Mouse (Mus musculus): ENCODE data around the gene Slc6a9. TPM values are rescaled to one million over a fixed set of nuclear protein-coding genes. Genes with fewer than 3 reads are reported as not detected.

Slc6a9 gene
- total and polyA plus RNA-seq, 2 experiments from 2014 or later = 79.7 to 132 TPM

DNA sequence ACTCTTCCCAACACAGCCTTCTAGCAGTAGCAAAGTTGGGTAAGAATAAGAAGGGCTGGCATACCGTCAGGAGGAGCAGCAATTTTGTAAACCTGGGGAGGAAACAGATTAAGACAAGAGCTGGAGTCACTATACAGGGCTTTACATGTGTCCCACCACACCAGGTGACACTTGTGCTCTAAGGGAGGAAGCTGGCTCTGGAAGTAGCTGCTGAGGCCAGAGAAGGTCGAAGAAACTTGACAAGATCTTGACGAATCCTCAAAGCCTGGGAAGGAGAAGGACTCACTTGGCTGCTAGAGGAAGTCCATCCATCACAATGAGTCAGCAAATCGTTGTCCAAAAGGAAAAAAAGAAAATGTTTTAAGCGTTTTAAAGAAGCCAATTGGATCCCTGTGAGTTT lies 82.1 kb downstream of the Slc6a9 start:
- Histone ChIP-seq H3K4me3 (ENCODE audit: low read length) (no peak overlapping the region), H3K9ac (replicated peaks; ENCODE audit: low read length) (no peak overlapping the region), H3K36me3 (ENCODE audit: insufficient read depth, low read length) (no peaks in the 10 kb centered on the region), H3K9me3 (ENCODE audit: low read length) (no peaks in the 10 kb centered on the region), H3K4me1 (ENCODE audit: insufficient read depth, low read length) (peaks cover 29% of the 10 kb centered on the region), H3K4me2 (ENCODE audit: low read depth, low read length) (no peak overlapping the region), H3K27me3 (ENCODE audit: insufficient read depth, low read length) (no peaks in the 10 kb centered on the region), H3K27ac (no peak overlapping the region)
- DNase-seq (ENCODE audit: low spot score) (no peak), ATAC-seq (no peak)
- 83% methylated on average over 5 of the region's 5 CpGs for WGBS
- no peak for TF ChIP-seq CTCF (IDR thresholded peaks at IDR 0.05; ENCODE audit: low read depth)

DNA sequence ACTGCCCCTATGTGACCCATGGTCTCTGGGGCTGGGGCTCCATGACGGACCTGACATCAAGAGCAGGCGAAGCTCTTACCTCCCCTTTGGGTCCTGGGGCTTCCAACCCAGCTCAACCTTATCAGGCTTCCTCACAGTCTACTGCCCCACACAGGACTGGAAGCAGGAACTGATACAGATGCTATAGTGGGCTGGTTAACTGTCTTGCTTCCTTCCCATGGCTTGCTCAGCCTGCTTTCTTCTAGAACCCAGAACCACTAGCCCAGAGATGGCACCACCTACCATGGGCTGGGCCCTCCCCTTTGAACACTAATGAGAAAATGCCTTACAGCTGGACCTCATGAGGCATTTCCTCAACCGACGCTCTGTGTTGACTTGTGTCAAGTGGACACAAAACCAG lies 83.1 kb downstream of the Slc6a9 start:
- DNase-seq (ENCODE audit: low spot score) (no peak), ATAC-seq (no peak)
- Histone ChIP-seq H3K9me3 (ENCODE audit: low read length) (no peaks in the 10 kb centered on the region), H3K4me2 (ENCODE audit: low read depth, low read length) (no peak overlapping the region), H3K4me3 (ENCODE audit: low read length) (no peak overlapping the region), H3K4me1 (ENCODE audit: insufficient read depth, low read length) (peaks cover 21% of the 10 kb centered on the region), H3K36me3 (ENCODE audit: insufficient read depth, low read length) (no peaks in the 10 kb centered on the region), H3K27ac (no peak overlapping the region), H3K27me3 (ENCODE audit: insufficient read depth, low read length) (no peaks in the 10 kb centered on the region), H3K9ac (replicated peaks; ENCODE audit: low read length) (no peak overlapping the region)
- TF ChIP-seq CTCF (IDR thresholded peaks at IDR 0.05; ENCODE audit: low read depth) = no peak
- 97% methylated on average over 4 of the region's 4 CpGs for WGBS

- ATAC-seq = no peak
- TF ChIP-seq CTCF (IDR thresholded peaks at IDR 0.05; ENCODE audit: low read depth) = no peak
- Histone ChIP-seq H3K4me3 (ENCODE audit: low read length) (no peak overlapping the region), H3K27ac (no peak overlapping the region), H3K4me2 (ENCODE audit: low read depth, low read length) (no peak overlapping the region), H3K36me3 (ENCODE audit: insufficient read depth, low read length) (no peaks in the 10 kb centered on the region), H3K9ac (replicated peaks; ENCODE audit: low read length) (no peak overlapping the region), H3K27me3 (ENCODE audit: insufficient read depth, low read length) (no peaks in the 10 kb centered on the region), H3K9me3 (ENCODE audit: low read length) (no peaks in the 10 kb centered on the region), H3K4me1 (ENCODE audit: insufficient read depth, low read length) (peaks cover 17% of the 10 kb centered on the region)
- WGBS = 93% methylated on average over 4 of the region's 4 CpGs
- no peak for DNase-seq (ENCODE audit: low spot score)
Observed at GRCm38 (mm10) chr4:117917847-117918246, 83.5 kb downstream of the Slc6a9 start.

GRCm38 (mm10) chr4:117918261-117918660 lies 84.0 kb downstream of the Slc6a9 start:
- H3K9ac ChIP-seq (replicated peaks; ENCODE audit: low read length) = no peak overlapping the region
- no peak overlapping the region for H3K4me3 ChIP-seq (ENCODE audit: low read length)
- no peak overlapping the region for H3K27ac ChIP-seq
- no peaks in the 10 kb centered on the region for H3K27me3 ChIP-seq (ENCODE audit: insufficient read depth, low read length)
- no peak for TF ChIP-seq CTCF (IDR thresholded peaks at IDR 0.05; ENCODE audit: low read depth)
- peaks cover 12% of the 10 kb centered on the region for H3K4me1 ChIP-seq (ENCODE audit: insufficient read depth, low read length)
- H3K4me2 ChIP-seq (ENCODE audit: low read depth, low read length) = no peak overlapping the region
- ATAC-seq = no peak
- H3K9me3 ChIP-seq (ENCODE audit: low read length) = no peaks in the 10 kb centered on the region
- no peaks in the 10 kb centered on the region for H3K36me3 ChIP-seq (ENCODE audit: insufficient read depth, low read length)
- WGBS = 38% methylated on average over 3 of the region's 3 CpGs
- DNase-seq (ENCODE audit: low spot score) = no peak

- ATAC-seq = no peak
- Histone ChIP-seq H3K36me3 (ENCODE audit: insufficient read depth, low read length) (no peaks in the 10 kb centered on the region), H3K27me3 (ENCODE audit: insufficient read depth, low read length) (no peaks in the 10 kb centered on the region)
Observed at GRCm38 (mm10) chr4:117918762-117919161, 84.5 kb downstream of the Slc6a9 start.

DNA sequence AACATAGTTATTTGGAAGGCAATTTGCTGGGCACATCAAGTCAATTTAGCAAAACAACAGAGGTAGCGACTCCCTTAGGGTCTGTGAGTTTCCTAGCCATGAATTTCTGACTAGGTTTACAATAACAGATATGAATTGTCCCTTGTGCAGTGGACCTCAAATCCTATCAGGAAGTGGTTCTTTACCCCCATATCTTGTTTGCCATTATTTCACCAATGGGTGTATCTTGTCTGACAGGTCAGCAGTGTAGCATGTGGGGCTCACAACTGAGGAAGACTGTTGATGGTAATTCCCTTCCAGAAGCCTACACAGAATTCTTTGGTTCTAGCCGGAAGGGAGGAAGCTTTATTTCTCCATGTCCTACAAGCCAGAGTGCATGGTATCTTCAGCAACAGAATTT lies 87.1 kb downstream of the Slc6a9 start:
- no peak overlapping the region for H3K27ac ChIP-seq
- 86% methylated on average over 2 of the region's 2 CpGs for WGBS
- 0 out of 2 replicates have a peak, but pooled peaks cover 1% of the 10 kb centered on the region for H3K4me1 ChIP-seq (ENCODE audit: insufficient read depth, low read length)
- H3K4me2 ChIP-seq (ENCODE audit: low read depth, low read length) = no peak overlapping the region
- no peaks in the 10 kb centered on the region for H3K9me3 ChIP-seq (ENCODE audit: low read length)
- H3K9ac ChIP-seq (replicated peaks; ENCODE audit: low read length) = no peak overlapping the region
- H3K27me3 ChIP-seq (ENCODE audit: insufficient read depth, low read length) = no peaks in the 10 kb centered on the region
- no peak for DNase-seq (ENCODE audit: low spot score)
- no peaks in the 10 kb centered on the region for H3K36me3 ChIP-seq (ENCODE audit: insufficient read depth, low read length)
- H3K4me3 ChIP-seq (ENCODE audit: low read length) = no peak overlapping the region
- ATAC-seq = no peak
- TF ChIP-seq CTCF (IDR thresholded peaks at IDR 0.05; ENCODE audit: low read depth) = no peak

More at GRCm38 (mm10) chr4:117918762-117919161, 84.5 kb downstream of the Slc6a9 start:
- Histone ChIP-seq H3K4me2 (ENCODE audit: low read depth, low read length) (no peak overlapping the region), H3K4me1 (ENCODE audit: insufficient read depth, low read length) (peaks cover 7% of the 10 kb centered on the region; the same call in 1 of the 2 replicates), H3K9me3 (ENCODE audit: low read length) (no peaks in the 10 kb centered on the region), H3K9ac (replicated peaks; ENCODE audit: low read length) (no peak overlapping the region), H3K4me3 (ENCODE audit: low read length) (no peak overlapping the region), H3K27ac (no peak overlapping the region)
- 77% methylated on average over 5 of the region's 5 CpGs for WGBS
- DNase-seq (ENCODE audit: low spot score) = no peak
- no peak for TF ChIP-seq CTCF (IDR thresholded peaks at IDR 0.05; ENCODE audit: low read depth)

- DNase-seq (ENCODE audit: low spot score) = no peak
- H3K4me2 ChIP-seq (ENCODE audit: low read depth, low read length) = no peak overlapping the region
- 25% methylated on average over 2 of the region's 2 CpGs for WGBS
Observed at GRCm38 (mm10) chr4:117923450-117923849, 89.1 kb downstream of the Slc6a9 start.

More at GRCm38 (mm10) chr4:117923450-117923849, 89.1 kb downstream of the Slc6a9 start:
- ATAC-seq = no peak
- no peak for TF ChIP-seq CTCF (IDR thresholded peaks at IDR 0.05; ENCODE audit: low read depth)
- peaks cover 10% of the 10 kb centered on the region; the same call in 1 of the 2 replicates for H3K4me1 ChIP-seq (ENCODE audit: insufficient read depth, low read length)
- no peak overlapping the region for H3K9ac ChIP-seq (replicated peaks; ENCODE audit: low read length)
- H3K27me3 ChIP-seq (ENCODE audit: insufficient read depth, low read length) = 0 out of 2 replicates have a peak, but pooled peaks cover 3% of the 10 kb centered on the region
- H3K9me3 ChIP-seq (ENCODE audit: low read length) = no peaks in the 10 kb centered on the region
- no peak overlapping the region for H3K27ac ChIP-seq
- no peak overlapping the region for H3K4me3 ChIP-seq (ENCODE audit: low read length)
- no peaks in the 10 kb centered on the region for H3K36me3 ChIP-seq (ENCODE audit: insufficient read depth, low read length)

Other genes starting within 250 kb of the Slc6a9 start
- 67.5 and 75.5 TPM in 2 replicates for gene Dmap1, start 152.2 kb upstream of the Slc6a9 start, total RNA-seq (2014; rRNA removed)
- 76.5 and 81.4 TPM in 2 replicates for gene Dmap1, start 152.2 kb upstream of the Slc6a9 start, polyA plus RNA-seq (2015; fragmentation: Nextera tagmentation; extraction: Ambion mirVana)
- gene Gm12845, start 110.1 kb upstream of the Slc6a9 start, total RNA-seq (2014; rRNA removed) = not detected in 2 replicates
- not detected in 2 replicates for gene Gm12845, start 110.1 kb upstream of the Slc6a9 start, polyA plus RNA-seq (2015; fragmentation: Nextera tagmentation; extraction: Ambion mirVana)
- not detected in 2 replicates for gene Klf17, start 68.9 kb upstream of the Slc6a9 start, total RNA-seq (2014; rRNA removed)
- gene Klf17, start 68.9 kb upstream of the Slc6a9 start, polyA plus RNA-seq (2015; fragmentation: Nextera tagmentation; extraction: Ambion mirVana) = not detected in 2 replicates
- gene Ccdc24, start 38.1 kb downstream of the Slc6a9 start, total RNA-seq (2014; rRNA removed) = 2.0 and 3.4 TPM in 2 replicates
- 1.7 and 2.2 TPM in 2 replicates for gene Ccdc24, start 38.1 kb downstream of the Slc6a9 start, polyA plus RNA-seq (2015; fragmentation: Nextera tagmentation; extraction: Ambion mirVana)
- 286 and 304 TPM in 2 replicates for gene B4galt2, start 49.0 kb downstream of the Slc6a9 start, total RNA-seq (2014; rRNA removed)
- gene B4galt2, start 49.0 kb downstream of the Slc6a9 start, polyA plus RNA-seq (2015; fragmentation: Nextera tagmentation; extraction: Ambion mirVana) = 71.5 and 77.0 TPM in 2 replicates
- 579 and 615 TPM in 2 replicates for gene Atp6v0b, start 52.8 kb downstream of the Slc6a9 start, total RNA-seq (2014; rRNA removed)
- 637 and 643 TPM in 2 replicates for gene Atp6v0b, start 52.8 kb downstream of the Slc6a9 start, polyA plus RNA-seq (2015; fragmentation: Nextera tagmentation; extraction: Ambion mirVana)
- gene Dph2, start 57.5 kb downstream of the Slc6a9 start, total RNA-seq (2014; rRNA removed) = 21.2 and 24.8 TPM in 2 replicates
- gene Dph2, start 57.5 kb downstream of the Slc6a9 start, polyA plus RNA-seq (2015; fragmentation: Nextera tagmentation; extraction: Ambion mirVana) = 13.5 and 14.1 TPM in 2 replicates
- gene Ipo13, start 80.5 kb downstream of the Slc6a9 start, total RNA-seq (2014; rRNA removed) = 51.1 and 52.5 TPM in 2 replicates
- gene Ipo13, start 80.5 kb downstream of the Slc6a9 start, polyA plus RNA-seq (2015; fragmentation: Nextera tagmentation; extraction: Ambion mirVana) = 48.7 and 50.0 TPM in 2 replicates
- 0.65 and 1.0 TPM in 2 replicates for gene Artn, start 95.3 kb downstream of the Slc6a9 start, total RNA-seq (2014; rRNA removed)
- 0.48 and 0.59 TPM in 2 replicates for gene Artn, start 95.3 kb downstream of the Slc6a9 start, polyA plus RNA-seq (2015; fragmentation: Nextera tagmentation; extraction: Ambion mirVana)

Measured in hindbrain, postnatal 0 days (tissue).